Mouse (Mus musculus): Measurements from ENCODE around the gene Gnao1.

DNA sequence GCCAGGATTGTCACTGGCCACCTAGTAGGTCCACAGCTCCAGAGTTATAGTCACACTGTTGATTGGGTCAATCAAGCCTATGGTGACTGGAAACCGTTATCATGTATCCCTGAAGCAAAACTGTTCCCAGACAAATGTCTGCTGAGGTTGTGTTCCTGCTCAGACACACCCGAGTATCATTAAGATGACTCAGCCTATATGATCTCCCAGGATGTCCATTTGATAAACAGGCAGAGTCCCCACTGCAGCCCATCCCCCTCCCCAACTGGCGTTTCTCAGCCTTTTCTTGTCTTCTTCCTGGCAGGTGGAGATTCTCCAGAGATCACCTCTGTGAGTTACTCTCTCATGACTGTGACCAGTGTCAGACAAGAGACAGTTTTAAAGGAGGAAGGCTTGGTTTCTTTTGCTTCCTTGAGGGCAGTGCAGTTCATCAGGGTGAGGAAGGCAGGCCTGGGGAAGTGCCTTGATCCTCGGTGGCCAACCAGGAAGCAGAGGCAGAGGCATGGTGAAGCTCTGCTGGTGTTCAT, 78.4 kb downstream of the Gnao1 start:
- TF ChIP-seq POLR2A (IDR thresholded peaks at IDR 0.05; ENCODE audit: borderline replicate concordance, low read depth, low read length) (no peak), CTCF (IDR thresholded peaks at IDR 0.05; ENCODE audit: low read depth, low read length) (no peak)
